Mouse (Mus musculus) ES-Bruce4 (cell line): ENCODE data around the gene Atp6v0a2. TPM values are rescaled to one million over a fixed set of nuclear protein-coding genes. Genes with fewer than 3 reads are reported as not detected.
"Not testable (repeated sequence)": the region's sequence is repeated elsewhere in the genome, so short reads cannot be mapped to it uniquely, and the experiment has no call there.

Experiments
- H3K27ac ChIP-seq: 2 replicates; pipeline ENCODE4 v1.5.1; 2012; ENCODE audit warnings: low read length, inconsistent platforms; ENCODE audit not compliant: insufficient read depth
- H3K27me3 ChIP-seq: 2 replicates; pipeline ENCODE4 v1.6.1; 2012; ENCODE audit warnings: mild to moderate bottlenecking, low read length, inconsistent platforms; ENCODE audit not compliant: control insufficient read depth, poor library complexity, insufficient read depth, severe bottlenecking
- H3K36me3 ChIP-seq: 2 replicates; pipeline ENCODE4 v1.6.1; 2012; ENCODE audit warnings: inconsistent platforms, mild to moderate bottlenecking, low read length, moderate library complexity; ENCODE audit not compliant: control insufficient read depth, poor library complexity, insufficient read depth, severe bottlenecking
- H3K4me1 ChIP-seq: one replicate; pipeline ENCODE4 v1.8.1; 2011; ENCODE audit warnings: low read length; ENCODE audit not compliant: control insufficient read depth, insufficient read depth
- H3K4me3 ChIP-seq: 2 replicates; pipeline ENCODE4 v1.5.1; 2011; ENCODE audit warnings: low read depth, mild to moderate bottlenecking, low read length
- H3K9ac ChIP-seq: 2 replicates; pipeline ENCODE4 v1.6.1; 2012; ENCODE audit warnings: low read depth, mild to moderate bottlenecking, inconsistent platforms; ENCODE audit not compliant: poor library complexity, severe bottlenecking
- H3K9me3 ChIP-seq: replicated peaks from 2 replicates; pipeline ENCODE4 v1.6.1; 2012; ENCODE audit warnings: mild to moderate bottlenecking, low read length, inconsistent platforms; ENCODE audit not compliant: control insufficient read depth, poor library complexity, insufficient read depth, severe bottlenecking
- CTCF ChIP-seq: IDR thresholded peaks from one replicate; pipeline ENCODE4 v1.8.1; 2011; ENCODE audit warnings: low read depth, low read length
- EP300 ChIP-seq: IDR thresholded peaks from 2 replicates; pipeline ENCODE4 v1.6.1; 2011; ENCODE audit warnings: low read depth, low read length; ENCODE audit not compliant: insufficient read depth
- POLR2A ChIP-seq: IDR thresholded peaks from one replicate; pipeline ENCODE4 v1.8.1; 2011; ENCODE audit warnings: low read length; ENCODE audit not compliant: insufficient read depth
- polyA plus RNA-seq: library from polyadenylated mRNA; stranded (reverse); fragments of >200 nt; gene quantifications from 2 replicates; pipeline ENCODE4 v1.2.4, GENCODE M21; 2011; ENCODE audit warnings: low read depth; ENCODE audit not compliant: missing spikeins, insufficient read depth, insufficient read length

Atp6v0a2 gene
- polyA plus RNA-seq, result 15.4 and 16.8 TPM in 2 replicates

GRCm38 (mm10) chr5:124628448-124629363 is at the start of gene Atp6v0a2:
Gene Atp6v0a2, plus strand, starts transcription at chr5:124628576.
- peaks cover 1% of the 10 kb centered on the region for H3K4me1 ChIP-seq
- no peak for TF ChIP-seq POLR2A
- TF ChIP-seq CTCF, result no peak
- no peak for TF ChIP-seq EP300
- peak within 1 kb of the TSS; percentile 75 for H3K9ac ChIP-seq
- H3K4me3 ChIP-seq, result peak within 1 kb of the TSS; percentile 81
- peak within 1 kb of the TSS; percentile 46; the same call in 1 of the 2 replicates for H3K27ac ChIP-seq
- H3K36me3 ChIP-seq, result no peaks in the 10 kb centered on the region
- H3K27me3 ChIP-seq, result no peaks in the 10 kb centered on the region
- no peaks in the 10 kb centered on the region for H3K9me3 ChIP-seq

- H3K9ac ChIP-seq, result peak within 1 kb of the TSS; percentile 59
- peaks cover 2% of the 10 kb centered on the region for H3K4me1 ChIP-seq
- TF ChIP-seq EP300 (peak; percentile 46; the same call in 1 of the 2 replicates), CTCF (no peak), POLR2A (peak; percentile 53)
- no peaks in the 10 kb centered on the region for H3K27me3 ChIP-seq
- H3K27ac ChIP-seq, result no peak within 1 kb of the TSS
- peaks cover 9% of the 10 kb centered on the region for H3K36me3 ChIP-seq
- no peaks in the 10 kb centered on the region for H3K9me3 ChIP-seq
- H3K4me3 ChIP-seq, result peak within 1 kb of the TSS; percentile 85
These were observed 49.6 kb upstream of the Atp6v0a2 start, which contains the start of the genes Eif2b1 and Gtf2h3 for GRCm38 (mm10) chr5:124578633-124579317. Gene Eif2b1, minus strand, starts transcription at chr5:124579131. Gene Gtf2h3, plus strand, starts transcription at chr5:124579140.

- H3K9me3 ChIP-seq, result no peaks in the 10 kb centered on the region
These were observed 45.9 kb upstream of the Atp6v0a2 start for GRCm38 (mm10) chr5:124582515-124582914.

GRCm38 (mm10) chr5:124592768-124593167 is 35.6 kb upstream of the Atp6v0a2 start:
- TF ChIP-seq CTCF (no peak), EP300 (no peak), POLR2A (no peak)
- no peak overlapping the region for H3K4me3 ChIP-seq
- no peaks in the 10 kb centered on the region for H3K9me3 ChIP-seq
- no peak overlapping the region for H3K27ac ChIP-seq
- H3K9ac ChIP-seq, result no peak overlapping the region
- H3K36me3 ChIP-seq, result peaks cover 15% of the 10 kb centered on the region
- H3K27me3 ChIP-seq, result no peaks in the 10 kb centered on the region
- no peaks in the 10 kb centered on the region for H3K4me1 ChIP-seq

More at GRCm38 (mm10) chr5:124582515-124582914, 45.9 kb upstream of the Atp6v0a2 start:
- no peak overlapping the region for H3K27ac ChIP-seq
- peaks cover 2% of the 10 kb centered on the region for H3K4me1 ChIP-seq
- H3K36me3 ChIP-seq, result peaks cover 4% of the 10 kb centered on the region; the same call in 1 of the 2 replicates
- TF ChIP-seq POLR2A (no peak), CTCF (no peak), EP300 (no peak)
- H3K27me3 ChIP-seq, result no peaks in the 10 kb centered on the region
- no peak overlapping the region for H3K4me3 ChIP-seq
- no peak overlapping the region for H3K9ac ChIP-seq

GRCm38 (mm10) chr5:124598224-124599174 is 29.9 kb upstream of the Atp6v0a2 start:
- no peak overlapping the region for H3K27ac ChIP-seq
- H3K36me3 ChIP-seq, result 0 out of 2 replicates have a peak, but pooled peaks cover 5% of the 10 kb centered on the region

GRCm38 (mm10) chr5:124599726-124600125 is 28.6 kb upstream of the Atp6v0a2 start:
- H3K4me3 ChIP-seq, H3K27me3 ChIP-seq, H3K4me1 ChIP-seq, H3K27ac ChIP-seq, H3K9ac ChIP-seq, H3K9me3 ChIP-seq, H3K36me3 ChIP-seq: not testable (repeated sequence)

More at GRCm38 (mm10) chr5:124598224-124599174, 29.9 kb upstream of the Atp6v0a2 start:
- Histone ChIP-seq H3K9me3 (no peaks in the 10 kb centered on the region), H3K4me3 (peak overlapping the region; percentile 71), H3K9ac (peak overlapping the region; percentile 30; the same call in 1 of the 2 replicates), H3K27me3 (no peaks in the 10 kb centered on the region), H3K4me1 (no peaks in the 10 kb centered on the region)
- TF ChIP-seq EP300 (no peak), CTCF (no peak), POLR2A (no peak)
